Mouse (Mus musculus) midbrain, postnatal 0 days (tissue): ENCODE data around the gene Il5. TPM values are rescaled to one million over a fixed set of nuclear protein-coding genes. Genes with fewer than 3 reads are reported as not detected.

Experiments used
- ATAC-seq: fragments of 200-750 bp; cut with Nextera tagmentation; 2 replicates; pipeline ENCODE4 v1.8.0; 2017; ENCODE audit warnings: moderate number of reproducible peaks, mild to moderate bottlenecking, moderate TSS enrichment, moderate library complexity; ENCODE audit not compliant: low FRiP score
- DNase-seq: peaks from one replicate; pipeline ENCODE4 v3.0.0-alpha.2; 2015; ENCODE audit warnings: low spot score
- H3K27ac ChIP-seq: fragments of 300-500 bp; sonication (generic); 2 replicates; pipeline ENCODE4 v1.5.1; 2014; ENCODE audit warnings: low read depth, mild to moderate bottlenecking, low read length, mixed read lengths
- H3K27me3 ChIP-seq: fragments of 300-500 bp; sonication (generic); 2 replicates; pipeline ENCODE4 v1.6.1; 2014; ENCODE audit warnings: low read length, control low read depth, mixed read lengths; ENCODE audit not compliant: insufficient read depth
- H3K36me3 ChIP-seq: fragments of 300-500 bp; sonication (generic); 2 replicates; pipeline ENCODE4 v1.6.1; 2014; ENCODE audit warnings: low read length, control low read depth, mixed read lengths; ENCODE audit not compliant: insufficient read depth
- H3K4me1 ChIP-seq: fragments of 300-500 bp; sonication (generic); 2 replicates; pipeline ENCODE4 v1.6.1; 2014; ENCODE audit warnings: mild to moderate bottlenecking, control low read depth, antibody characterized with exemption, low read length, mixed read lengths; ENCODE audit not compliant: insufficient read depth
- H3K4me2 ChIP-seq: fragments of 300-500 bp; sonication (generic); 2 replicates; pipeline ENCODE4 v1.6.1; 2014; ENCODE audit warnings: low read depth, mild to moderate bottlenecking, low read length, mixed read lengths; ENCODE audit not compliant: poor library complexity, severe bottlenecking
- H3K4me3 ChIP-seq: fragments of 300-500 bp; sonication (generic); 2 replicates; pipeline ENCODE4 v1.5.1; 2014; ENCODE audit warnings: low read depth, mild to moderate bottlenecking, low read length, moderate library complexity
- H3K9ac ChIP-seq: fragments of 300-500 bp; sonication (generic); replicated peaks from 2 replicates; pipeline ENCODE4 v1.6.1; 2014; ENCODE audit warnings: mild to moderate bottlenecking, low read length, moderate library complexity, mixed read lengths; ENCODE audit not compliant: poor library complexity, severe bottlenecking
- H3K9me3 ChIP-seq: fragments of 300-500 bp; sonication (generic); 2 replicates; pipeline ENCODE4 v1.6.1; 2016; ENCODE audit warnings: low read length, control low read depth
- CTCF ChIP-seq: IDR thresholded peaks from 2 replicates; pipeline ENCODE4 v1.5.1; 2016; ENCODE audit warnings: antibody characterized with exemption, mild to moderate bottlenecking
- WGBS: fragments of 180-500 bp; shearing (Covaris S2); extraction: QIAGEN DNeasy Blood & Tissue Kit; methylation state at CpG from one replicate; pipeline ENCODE4 v1.1.7; 2014; 5-methylcytosine and 5-hydroxymethylcytosine counted together
- polyA plus RNA-seq: library from polyadenylated mRNA; unstranded; fragments of >200 nt; fragmentation: Nextera tagmentation; extraction: Ambion mirVana; gene quantifications from 2 replicates; pipeline ENCODE4 v1.2.1, GENCODE M21; 2015
- total RNA-seq: library from RNA; depleted of rRNA; stranded (reverse); fragments of >200 nt; gene quantifications from 2 replicates; pipeline ENCODE4 v1.2.3, GENCODE M21; 2014

Gene Il5
- total and polyA plus RNA-seq, 2 experiments from 2014 or later = 0.30 TPM; not detected in 1

DNA sequence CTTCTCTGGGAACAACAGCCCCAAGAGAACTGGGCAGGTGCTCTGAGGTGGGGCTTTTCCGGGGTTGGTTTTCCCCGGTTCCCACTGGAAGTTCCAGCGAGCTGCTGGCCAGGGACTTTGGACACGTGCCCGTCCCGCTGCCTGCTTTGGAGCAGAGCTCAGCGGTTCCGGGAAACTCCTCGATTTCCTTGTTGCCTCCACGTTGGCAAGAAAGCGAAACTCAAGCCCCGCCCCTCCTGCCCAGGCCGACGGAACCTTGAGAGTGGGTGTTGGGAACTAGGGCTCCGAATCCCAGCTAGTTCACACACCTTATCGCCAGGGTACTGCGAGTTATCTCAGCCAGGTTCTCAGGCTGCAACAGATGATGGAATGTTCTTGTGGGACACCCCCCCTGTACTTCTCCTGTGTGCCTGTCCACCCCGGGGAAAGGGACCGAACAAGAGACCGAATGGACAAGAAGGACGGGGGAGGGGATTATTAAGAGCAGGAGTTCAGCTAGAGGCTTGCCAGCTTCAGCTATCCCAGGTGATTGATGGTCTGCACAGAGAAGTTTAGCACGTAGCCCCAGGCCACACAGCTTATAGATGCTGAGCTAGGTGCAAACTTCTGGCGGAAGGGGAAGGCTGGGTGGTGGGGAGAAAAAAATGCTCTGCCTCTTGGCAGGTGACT, 42.4 kb downstream of the Il5 start:
- Histone ChIP-seq H3K9ac (no peak overlapping the region), H3K27me3 (peaks cover 28% of the 10 kb centered on the region), H3K27ac (0 out of 2 replicates have a peak overlapping the region, but pooled peaks have one; percentile 2), H3K4me3 (peak overlapping the region; percentile 25; the same call in 1 of the 2 replicates), H3K4me1 (peaks cover 7% of the 10 kb centered on the region; the same call in 1 of the 2 replicates), H3K4me2 (peak overlapping the region; percentile 56), H3K9me3 (no peaks in the 10 kb centered on the region), H3K36me3 (no peaks in the 10 kb centered on the region)
- DNase-seq (peak; percentile 27), ATAC-seq (no peak)
- 9% methylated on average over 23 of the region's 23 CpGs for WGBS
- TF ChIP-seq CTCF = no peak

DNA sequence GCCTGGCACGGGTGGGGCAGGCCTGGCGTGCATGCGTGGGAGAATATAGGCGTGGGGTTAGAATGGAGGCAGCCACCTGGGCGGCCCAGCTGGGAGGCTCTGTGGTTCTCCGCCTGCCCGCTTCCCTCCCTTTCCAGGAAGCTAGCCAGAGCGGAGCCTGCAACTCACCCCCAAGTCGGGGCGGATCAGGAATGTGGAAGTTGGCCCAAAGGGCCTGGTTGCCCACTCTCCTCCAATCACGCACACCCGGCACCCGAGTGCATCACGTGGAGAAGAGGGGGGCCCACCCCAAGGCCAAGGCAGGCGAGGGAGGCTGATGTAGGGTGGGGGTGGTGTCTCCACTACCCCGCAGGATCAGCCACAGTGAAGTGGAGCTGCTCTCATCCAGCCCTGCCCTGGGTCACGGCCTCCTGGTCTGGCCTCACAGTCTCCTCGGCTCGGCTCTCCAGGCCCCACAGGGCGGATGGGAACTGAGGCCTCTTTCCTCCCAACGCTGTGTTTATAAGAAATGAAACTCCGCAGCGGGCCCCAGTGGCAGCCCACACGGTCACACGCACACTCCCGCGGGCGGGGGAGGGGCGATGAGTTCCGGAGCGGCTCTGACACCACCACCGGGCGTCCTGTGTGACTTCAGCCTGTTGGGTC, 43.0 kb downstream of the Il5 start:
- no peaks in the 10 kb centered on the region for H3K9me3 ChIP-seq
- peaks cover 29% of the 10 kb centered on the region for H3K27me3 ChIP-seq
- H3K27ac ChIP-seq = 0 out of 2 replicates have a peak overlapping the region, but pooled peaks have one; percentile 2
- WGBS = 4% methylated on average over 33 of the region's 33 CpGs
- H3K9ac ChIP-seq = peak overlapping the region; percentile 26; the same call in 1 of the 2 replicates
- peak; percentile 57 for TF ChIP-seq CTCF
- peak overlapping the region; percentile 56 for H3K4me2 ChIP-seq
- peak overlapping the region; percentile 25; the same call in 1 of the 2 replicates for H3K4me3 ChIP-seq
- H3K4me1 ChIP-seq = peaks cover 7% of the 10 kb centered on the region; the same call in 1 of the 2 replicates
- no peaks in the 10 kb centered on the region for H3K36me3 ChIP-seq
- ATAC-seq (peak; percentile 74), DNase-seq (peak; percentile 77)

DNA sequence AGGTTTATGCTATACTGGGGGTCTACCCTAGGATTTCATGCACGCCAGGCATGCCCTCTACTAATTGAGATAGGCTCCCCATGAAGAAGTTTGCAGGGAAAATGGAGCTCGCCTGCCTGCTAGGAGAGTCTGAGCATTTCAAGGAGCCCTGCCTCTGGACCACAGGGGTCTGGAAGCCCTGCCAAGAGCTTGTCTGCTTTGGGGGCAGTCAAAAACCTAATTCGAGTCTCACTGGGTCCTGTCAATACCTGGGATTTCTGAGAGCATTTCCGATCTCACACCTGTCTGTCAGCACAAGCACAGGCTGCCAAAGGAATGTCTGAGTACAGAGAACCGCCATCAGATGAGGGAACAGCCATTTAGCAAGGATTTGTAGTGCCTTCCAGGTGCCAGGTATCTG, 44.0 kb downstream of the Il5 start:
- DNase-seq (no peak), ATAC-seq (no peak)
- Histone ChIP-seq H3K27ac (no peak overlapping the region), H3K9me3 (no peaks in the 10 kb centered on the region), H3K27me3 (peaks cover 33% of the 10 kb centered on the region), H3K4me1 (peaks cover 10% of the 10 kb centered on the region), H3K36me3 (no peaks in the 10 kb centered on the region), H3K9ac (no peak overlapping the region), H3K4me2 (no peak overlapping the region), H3K4me3 (no peak overlapping the region)
- no peak for TF ChIP-seq CTCF
- WGBS = 56% methylated on average over 5 of the region's 5 CpGs

DNA sequence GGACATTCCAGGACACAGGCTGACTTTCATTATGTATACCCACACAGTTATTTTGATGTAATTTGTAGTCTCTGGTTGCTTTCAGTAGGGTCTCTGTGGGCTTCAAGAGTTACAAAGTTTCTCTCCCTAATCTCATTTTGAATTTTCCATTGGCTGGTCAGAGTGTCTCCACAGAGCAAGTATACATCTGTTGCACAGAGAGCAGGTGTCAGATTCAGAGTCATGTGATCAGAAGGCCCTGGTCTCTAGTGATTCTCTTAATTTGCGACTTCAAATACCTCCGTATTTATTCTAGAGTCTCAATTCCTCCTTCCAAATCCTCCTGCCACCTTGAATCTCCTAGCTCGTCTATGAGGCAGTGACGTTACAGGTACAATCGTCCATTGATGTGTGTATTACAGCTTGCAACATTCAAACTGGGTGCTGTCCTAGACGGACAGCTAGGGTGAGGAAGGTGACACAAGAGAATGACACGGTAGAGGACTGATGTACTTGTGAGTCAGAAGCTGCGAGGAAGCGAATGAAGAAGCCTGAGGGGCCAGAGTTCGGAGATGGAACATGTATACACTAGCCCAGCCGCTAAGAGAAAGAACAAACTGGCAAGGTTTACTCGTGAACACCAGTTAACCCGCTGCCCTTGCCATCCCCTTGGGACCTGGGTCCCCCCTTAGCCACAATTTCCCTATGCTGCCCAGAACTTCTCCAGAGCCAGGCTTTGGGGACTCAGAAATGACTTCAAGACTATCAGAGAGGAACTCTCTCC, 48.0 kb downstream of the Il5 start:
- Histone ChIP-seq H3K9ac (no peak overlapping the region), H3K9me3 (no peaks in the 10 kb centered on the region), H3K4me3 (no peak overlapping the region), H3K4me2 (no peak overlapping the region), H3K4me1 (peaks cover 8% of the 10 kb centered on the region), H3K36me3 (no peaks in the 10 kb centered on the region), H3K27ac (no peak overlapping the region), H3K27me3 (peaks cover 9% of the 10 kb centered on the region)
- DNase-seq (no peak), ATAC-seq (no peak)
- no peak for TF ChIP-seq CTCF
- 81% methylated on average over 13 of the region's 13 CpGs for WGBS

DNA sequence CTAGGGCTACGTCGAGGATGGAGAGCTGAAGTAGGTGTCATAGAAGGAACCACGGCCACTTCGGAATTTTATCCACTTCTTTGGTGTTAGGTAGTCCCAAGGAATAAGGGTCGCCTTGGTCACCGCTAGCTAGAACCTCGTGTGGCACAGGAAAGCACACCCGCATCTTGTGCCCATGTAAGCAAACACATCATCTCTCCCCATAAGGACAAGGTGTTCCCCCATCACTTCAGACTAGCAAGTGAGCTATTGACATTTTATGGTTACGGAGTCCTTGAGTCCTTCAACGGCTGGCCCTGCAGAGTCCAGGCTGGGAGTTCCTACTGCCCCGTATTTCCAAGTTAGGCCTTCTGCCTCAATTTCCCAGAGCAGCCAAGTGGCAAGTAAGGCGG, 48.6 kb downstream of the Il5 start:
- ATAC-seq (no peak), DNase-seq (no peak)
- TF ChIP-seq CTCF = no peak
- 0 out of 2 replicates have a peak, but pooled peaks cover 6% of the 10 kb centered on the region for H3K27me3 ChIP-seq
- H3K4me1 ChIP-seq = peaks cover 5% of the 10 kb centered on the region; the same call in 1 of the 2 replicates
- no peak overlapping the region for H3K27ac ChIP-seq
- no peak overlapping the region for H3K9ac ChIP-seq
- 63% methylated on average over 12 of the region's 12 CpGs for WGBS
- peak overlapping the region; percentile 92 for H3K4me2 ChIP-seq
- no peaks in the 10 kb centered on the region for H3K9me3 ChIP-seq
- peak overlapping the region; percentile 67; the same call in 1 of the 2 replicates for H3K4me3 ChIP-seq
- H3K36me3 ChIP-seq = no peaks in the 10 kb centered on the region
